Comparison of ENCODE assay signal across 24 mouse cellular contexts in the genomic region with DNA sequence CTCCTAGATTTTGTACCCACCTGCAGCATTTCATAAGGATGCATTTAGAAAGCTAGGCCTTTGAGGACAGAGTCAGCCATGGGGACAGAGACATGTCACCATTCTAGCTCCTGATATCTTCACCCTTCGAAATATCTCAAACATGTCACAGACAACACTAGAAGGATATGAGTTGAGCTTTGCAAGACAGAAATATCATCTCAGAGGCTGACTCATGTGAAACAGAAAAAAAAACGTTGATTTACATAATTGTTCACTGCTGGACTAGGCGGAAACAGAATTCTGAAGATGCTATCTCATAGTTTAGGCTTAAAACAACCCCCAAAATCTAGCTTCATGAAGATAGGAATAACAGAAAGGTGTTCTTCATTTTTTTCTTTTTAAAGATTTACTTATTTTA.
DNase-seq lines count a peak whose midpoint lies in the region; ATAC-seq and TF ChIP-seq lines count a peak whose summit lies in the region.
"Had no signal": no experiment of that assay in that cellular context is flagged by ENCODE, and none has a peak within 500 bp of the region (broad histone marks: within the 10 kb centered on the region; RNA-seq: fewer than 3 reads in every experiment).

No protein-coding gene starts in this region.

- dilution Hi-C loops in CH12.LX (cut with MboI; ENCODE audit: extremely low pct_ligation_motif_present, extremely low pct_unique_long_range_greater_than_20kb, low sequenced_read_pairs): no loop called here

- no peak overlapping the region for H3K27ac ChIP-seq in CH12.LX (ENCODE audit: insufficient read depth, low read depth)
- peak overlapping the region; percentile 97 for H3K27ac ChIP-seq in cortical plate, adult 2 months (ENCODE audit: insufficient read depth, low read length)
- H3K27ac ChIP-seq: embryonic facial prominence, embryonic 13.5 days; embryonic facial prominence, embryonic 15.5 days; forebrain, embryonic 10.5 days; forebrain, embryonic 12.5 days had no signal

- peaks cover 0 to 11% of the 10 kb centered on the region in 2 experiments; a peak in 1 of 4 replicates for H3K4me1 ChIP-seq in CH12.LX (ENCODE audit: control insufficient read depth in 1 of 2, insufficient read depth in 2 of 2)
- peaks cover 10% of the 10 kb centered on the region for H3K4me1 ChIP-seq in cortical plate, adult 2 months (ENCODE audit: control insufficient read depth, insufficient read depth, low read length)
- H3K4me1 ChIP-seq: embryonic facial prominence, embryonic 13.5 days; embryonic facial prominence, embryonic 15.5 days; forebrain, embryonic 10.5 days; forebrain, embryonic 12.5 days had no signal

- H3K9ac ChIP-seq in CH12.LX (ENCODE audit: insufficient read depth, low read depth): no peak overlapping the region
- H3K9ac ChIP-seq: embryonic facial prominence, embryonic 13.5 days; embryonic facial prominence, embryonic 15.5 days; forebrain, embryonic 12.5 days had no signal

- no peak for TF ChIP-seq RAD21 in CH12.LX (IDR thresholded peaks at IDR 0.05; ENCODE audit: low read depth, low read length)

- no peaks in the 10 kb centered on the region for H3K27me3 ChIP-seq in CH12.LX (replicated peaks)
- H3K27me3 ChIP-seq: embryonic facial prominence, embryonic 15.5 days had no signal

- H3K36me3 ChIP-seq in CH12.LX (replicated peaks in 1 of 2; ENCODE audit: control insufficient read depth in 1 of 2, insufficient read depth in 1 of 2, low read length in 1 of 2): no peaks in the 10 kb centered on the region
- H3K36me3 ChIP-seq: embryonic facial prominence, embryonic 13.5 days; embryonic facial prominence, embryonic 15.5 days; forebrain, embryonic 10.5 days; forebrain, embryonic 12.5 days had no signal

- no peaks in the 10 kb centered on the region for H3K79me2 ChIP-seq in CH12.LX (replicated peaks; ENCODE audit: control insufficient read depth, extremely low read depth, insufficient read depth, poor library complexity, severe bottlenecking)

- no peak for TF ChIP-seq CTCF in CH12.LX (conservative IDR thresholded peaks at IDR 0.05 in 1 of 2, IDR thresholded peaks at IDR 0.05 in 1 of 2; ENCODE audit: low read depth in 2 of 2, low read length in 2 of 2)
- TF ChIP-seq CTCF in cortical plate, adult 2 months (IDR thresholded peaks at IDR 0.05; ENCODE audit: extremely low read depth, insufficient read depth, low read length): no peak

- in situ Hi-C loops in CH12.LX (cut with MboI; ENCODE audit: low pct_ligation_motif_present, low pct_unique_long_range_greater_than_20kb, low sequenced_read_pairs): no loop called here

- H3K4me2 ChIP-seq in CH12.LX (ENCODE audit: insufficient read depth, low read depth, poor library complexity, severe bottlenecking): no peak overlapping the region
- H3K4me2 ChIP-seq: embryonic facial prominence, embryonic 13.5 days; embryonic facial prominence, embryonic 15.5 days; forebrain, embryonic 12.5 days had no signal

- ATAC-seq in frontal cortex, adult (ENCODE audit: low TSS enrichment): peak; percentile 55
- no peak for ATAC-seq in megakaryocyte progenitor cell, adult 5-6 weeks (replicated peaks; ENCODE audit: poor library complexity)
- ATAC-seq: CD4-positive, CD25-positive, alpha-beta regulatory T cell, adult 4 months; forebrain, embryonic 14.5 days; forebrain, embryonic 16.5 days had no signal

- no peak for DNase-seq in frontal cortex, postnatal 25 days (ENCODE audit: low spot score in 2 of 2)
- peak; percentile 9 for DNase-seq in CH12.LX (ENCODE audit: extremely low read depth)
- DNase-seq in kidney, adult 9 months: no peak
- DNase-seq: adrenal gland, adult 2 months; adrenal gland, postnatal 10 days; adrenal gland, postnatal 25 days; B cell, adult 2 months; cerebellum, adult 11-12 months; cerebellum, adult 2 months; cerebellum, adult 9-10 months; cerebellum, postnatal 10 days; cerebellum, postnatal 25 days; embryo, embryonic 11 days had no signal

- no peaks in the 10 kb centered on the region for H3K9me3 ChIP-seq in CH12.LX (replicated peaks; ENCODE audit: low read length)
- H3K9me3 ChIP-seq: embryonic facial prominence, embryonic 13.5 days; embryonic facial prominence, embryonic 15.5 days; forebrain, embryonic 10.5 days; forebrain, embryonic 12.5 days had no signal

- TF ChIP-seq POLR2A in CH12.LX (IDR thresholded peaks at IDR 0.05; ENCODE audit: low read depth, low read length): no peak
- TF ChIP-seq POLR2A in cortical plate, adult 2 months (IDR thresholded peaks at IDR 0.05; ENCODE audit: extremely low read depth, insufficient read depth, low read length): no peak

- no peak for TF ChIP-seq EP300 in CH12.LX (IDR thresholded peaks at IDR 0.05; ENCODE audit: low read length)

- no peak overlapping the region for H3K4me3 ChIP-seq in CH12.LX (replicated peaks in 1 of 3; ENCODE audit: low read depth in 2 of 3, low read length in 2 of 3, poor library complexity in 1 of 3)
- no peak overlapping the region for H3K4me3 ChIP-seq in cortical plate, adult 2 months (ENCODE audit: insufficient read depth, low read length)
- H3K4me3 ChIP-seq: embryonic facial prominence, embryonic 13.5 days; embryonic facial prominence, embryonic 15.5 days; erythroblast, embryonic 14.5 days; forebrain, embryonic 10.5 days; forebrain, embryonic 12.5 days had no signal

TF ChIP-seq in CH12.LX, 34 proteins besides CTCF, POLR2A, EP300 and RAD21:
- peak; percentile 32; the same call in 1 of the 2 replicates for TF ChIP-seq ZNF384 (IDR thresholded peaks at IDR 0.05; ENCODE audit: low read depth, low read length)
- no peak for TF ChIP-seq GABPA (IDR thresholded peaks at IDR 0.05; ENCODE audit: insufficient replicate concordance, low read depth, low read length)
